Mouse (Mus musculus): Measurements from ENCODE around the gene Castor2.

DNA sequence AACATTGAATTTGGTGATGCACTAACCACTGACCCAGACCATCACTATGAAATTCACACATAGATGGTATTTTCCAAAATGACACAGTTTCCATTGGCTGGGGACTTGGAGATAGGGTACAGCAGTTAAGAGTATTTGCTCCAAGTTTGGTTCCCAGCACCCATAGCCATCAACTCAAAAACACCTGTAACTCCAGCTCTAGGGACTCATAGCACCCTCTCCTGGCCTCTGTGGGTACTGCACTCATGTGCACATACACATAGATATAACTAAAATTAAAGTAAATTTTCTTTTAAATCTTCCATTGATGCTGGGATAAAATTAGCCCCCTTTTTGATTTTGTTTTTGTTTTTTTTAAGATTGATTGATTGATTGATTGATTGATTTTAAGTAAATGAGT, 25.1 kb upstream of the Castor2 start:
- TF ChIP-seq CTCF (IDR thresholded peaks at IDR 0.05; ENCODE audit: low read depth), result no peak
- no peak for TF ChIP-seq EP300 (IDR thresholded peaks at IDR 0.05; ENCODE audit: low read depth)

All from heart, postnatal 0 days (tissue).